Mouse (Mus musculus) brain, embryonic 14.5 days (tissue): ENCODE results near the gene Rps9.

ENCODE experiments used
- CTCF ChIP-seq: fragments of 200-500 bp; IDR thresholded peaks from 2 replicates; pipeline ENCODE4 v1.5.1; 2012; ENCODE audit warnings: inconsistent platforms, mild to moderate bottlenecking, moderate library complexity, borderline replicate concordance; ENCODE audit not compliant: insufficient read depth, insufficient read length; ENCODE audit errors: extremely low read depth
- POLR2A ChIP-seq: fragments of 200-500 bp; IDR thresholded peaks from 2 replicates; pipeline ENCODE4 v1.6.1; 2012; ENCODE audit warnings: mild to moderate bottlenecking, inconsistent platforms, borderline replicate concordance; ENCODE audit not compliant: poor library complexity, insufficient read depth, insufficient read length, severe bottlenecking; ENCODE audit errors: extremely low read depth

GRCm38 (mm10) chr7:3703879-3704441 is at the start of gene Rps9:
- TF ChIP-seq POLR2A (peak; percentile 77; the same call in 1 of the 2 replicates), CTCF (peak; percentile 26; the same call in 1 of the 2 replicates)
